Mouse (Mus musculus) R1 (cell line): ENCODE data around the gene Rgp1.

ENCODE experiments used
- DNase-seq: peaks from one replicate; pipeline ENCODE4 v3.0.0-alpha.2; 2018; ENCODE audit warnings: low read depth, low spot score

Rgp1 gene

DNA sequence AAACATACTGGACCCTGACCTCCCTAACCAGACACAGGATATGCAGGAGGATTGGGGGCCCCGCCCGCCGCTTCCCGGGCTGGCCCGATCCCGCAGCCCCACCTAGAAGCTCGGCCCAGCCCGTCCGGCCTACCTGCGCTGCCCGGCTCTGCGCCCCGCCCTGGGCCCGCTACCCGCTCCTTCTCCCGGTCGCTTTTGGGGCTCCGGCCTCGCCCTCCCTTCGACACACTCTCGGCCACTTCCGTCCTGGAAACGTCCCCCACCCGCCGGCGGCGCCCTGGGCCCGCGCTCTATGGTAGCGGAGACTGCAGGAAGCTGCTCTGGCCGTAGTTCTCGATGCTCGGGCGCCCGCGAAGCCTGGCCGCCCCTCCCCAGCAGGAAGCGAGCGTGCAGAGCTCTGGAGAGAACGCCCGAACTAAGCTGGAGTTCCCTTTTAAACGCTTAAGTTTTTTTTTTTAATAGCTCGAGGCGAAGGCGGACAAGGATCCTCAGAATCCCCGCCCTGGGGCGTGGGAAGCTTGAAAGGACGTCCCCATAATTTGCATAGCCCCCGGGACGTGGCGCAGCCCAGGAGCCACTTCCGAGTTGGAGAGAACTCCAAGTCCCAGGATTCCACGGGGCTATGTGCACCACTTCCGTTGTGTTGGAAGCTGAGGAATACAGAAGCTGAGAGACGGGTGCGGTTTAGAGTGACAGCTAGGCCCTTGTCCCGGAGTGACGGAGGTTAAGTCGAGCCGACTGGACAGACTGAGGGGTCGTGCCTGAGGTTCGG is 16.3 kb upstream of the Rgp1 start, which contains the start of the genes Creb3 and Tln1:
TSS of gene Creb3 (plus strand) at position 336 of the 772 bp plus-strand sequence.
TSS of gene Tln1 (minus strand) at position 695 of the 772 bp plus-strand sequence.
- peak; percentile 99 for DNase-seq

DNA sequence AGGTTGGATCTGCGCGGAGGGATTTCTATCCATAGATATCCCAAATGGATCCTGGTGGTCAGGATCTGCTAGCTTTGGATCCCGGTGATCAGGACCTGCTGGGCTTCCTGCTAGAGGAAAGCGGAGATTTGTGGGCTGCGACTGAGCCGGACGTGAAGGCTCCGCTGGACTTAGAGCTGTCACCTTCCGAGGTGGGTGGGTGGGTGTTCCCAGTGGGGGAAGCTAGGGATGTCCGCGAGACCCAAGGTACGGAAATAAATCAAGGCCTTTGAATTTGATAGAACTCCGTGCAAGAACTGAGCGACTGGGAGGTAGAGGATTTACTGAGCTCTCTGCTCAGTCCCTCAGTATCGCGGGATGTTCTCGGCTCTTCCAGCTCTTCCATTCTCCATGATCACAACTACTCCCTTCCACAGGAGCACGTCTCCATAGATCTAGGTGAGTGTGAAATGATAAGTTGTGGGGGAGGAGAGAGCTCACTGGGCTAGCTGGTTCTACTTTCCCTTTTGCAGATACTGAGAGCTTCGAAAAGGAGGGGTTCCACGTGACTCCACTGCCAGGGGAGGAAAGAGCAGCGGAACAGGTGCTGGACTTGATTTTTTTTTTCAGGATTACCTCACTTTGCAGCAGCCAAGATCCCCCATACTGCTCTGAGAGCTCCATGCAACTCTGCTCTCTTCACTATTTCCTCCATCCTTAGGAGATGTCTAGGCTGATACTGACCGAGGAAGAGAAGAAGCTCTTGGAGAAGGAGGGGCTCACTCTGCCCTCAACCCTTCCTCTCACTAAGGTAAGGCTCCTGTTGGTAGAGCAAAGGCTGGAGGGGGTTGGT is 15.5 kb upstream of the Rgp1 start:
- DNase-seq = peak; percentile 33

DNA sequence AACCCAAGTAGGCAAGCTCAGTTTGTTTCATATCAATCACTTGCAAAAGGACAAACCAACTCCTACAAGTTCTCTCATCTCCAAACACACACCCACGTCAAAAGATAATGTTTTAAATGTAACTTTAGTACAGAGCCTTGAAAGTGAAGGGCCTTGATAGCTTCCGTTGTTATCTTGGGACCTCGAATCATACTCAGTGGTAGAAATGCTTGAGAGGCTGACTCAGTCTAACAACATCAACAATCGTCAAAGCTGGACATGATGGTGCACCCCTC is 15.0 kb upstream of the Rgp1 start:
- DNase-seq = no peak

DNA sequence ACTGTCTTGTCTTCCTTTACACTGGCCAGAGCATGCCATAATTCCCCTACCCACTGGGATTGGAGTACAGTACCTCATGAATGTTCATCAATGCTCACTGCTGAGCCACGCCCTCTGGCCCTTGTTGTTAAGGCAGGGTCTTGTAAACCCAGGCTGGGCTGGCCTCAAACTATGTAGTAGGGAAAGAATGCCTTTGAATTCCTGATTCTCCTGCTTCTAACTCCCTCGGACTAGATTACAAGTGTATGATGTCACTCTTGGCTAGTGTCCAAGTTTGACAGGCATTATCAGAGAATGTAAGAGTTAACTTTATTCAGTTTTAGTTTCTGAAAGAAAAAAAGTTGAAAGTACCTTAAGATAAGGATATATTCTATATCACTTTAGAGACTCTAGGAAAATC is 14.3 kb upstream of the Rgp1 start:
- peak; percentile 82 for DNase-seq

DNA sequence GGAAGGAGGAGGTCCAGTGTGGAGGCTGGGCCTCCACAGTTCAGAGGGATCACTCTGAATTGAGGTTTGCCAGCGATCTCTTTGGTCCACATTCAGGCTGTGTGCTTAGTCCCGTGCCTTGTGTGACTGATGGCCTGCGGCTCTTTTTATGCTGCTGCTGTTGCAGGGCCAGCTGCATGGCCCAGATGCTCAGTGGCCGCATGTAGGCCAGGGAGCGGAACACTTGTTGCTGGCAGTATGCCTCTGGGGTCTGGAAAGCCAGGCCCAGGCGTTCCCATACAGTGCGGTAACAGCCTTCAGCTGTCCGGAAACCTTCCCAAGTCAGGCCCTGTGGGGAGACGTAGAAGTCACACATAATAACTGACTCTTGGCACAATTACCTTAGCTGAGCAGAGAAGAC is 11.4 kb upstream of the Rgp1 start:
- no peak for DNase-seq

DNA sequence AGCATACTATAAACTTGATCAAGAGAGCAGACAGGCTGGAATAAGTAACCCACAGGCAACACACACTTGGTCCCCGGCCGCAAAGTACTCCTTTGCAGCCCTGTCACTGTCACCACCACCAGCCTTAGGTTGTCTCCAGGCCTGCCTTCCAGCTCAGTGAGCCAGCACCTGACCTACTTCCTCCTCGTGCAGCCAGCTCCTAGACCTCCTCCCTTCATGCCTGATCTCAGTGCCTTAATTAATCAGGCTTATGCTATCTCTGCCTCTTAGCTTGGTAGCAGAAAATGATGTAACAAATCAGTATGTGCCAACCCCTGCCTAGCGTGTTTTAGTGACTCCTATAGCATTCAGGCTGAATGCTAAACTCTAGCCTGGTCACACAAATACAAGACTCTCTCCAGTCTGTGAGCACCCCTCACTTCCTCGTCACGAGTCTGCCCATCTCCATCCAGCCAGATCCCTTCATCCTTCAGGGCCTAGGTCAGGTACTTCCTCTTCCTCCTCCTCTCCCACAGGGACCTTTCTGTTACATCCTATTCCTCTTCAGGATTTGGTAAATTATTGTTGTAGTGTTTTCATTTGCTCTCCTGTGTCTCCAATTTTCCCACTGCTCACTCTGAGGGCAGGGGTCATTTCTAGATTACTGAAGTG is 7.0 kb upstream of the Rgp1 start:
- no peak for DNase-seq

DNA sequence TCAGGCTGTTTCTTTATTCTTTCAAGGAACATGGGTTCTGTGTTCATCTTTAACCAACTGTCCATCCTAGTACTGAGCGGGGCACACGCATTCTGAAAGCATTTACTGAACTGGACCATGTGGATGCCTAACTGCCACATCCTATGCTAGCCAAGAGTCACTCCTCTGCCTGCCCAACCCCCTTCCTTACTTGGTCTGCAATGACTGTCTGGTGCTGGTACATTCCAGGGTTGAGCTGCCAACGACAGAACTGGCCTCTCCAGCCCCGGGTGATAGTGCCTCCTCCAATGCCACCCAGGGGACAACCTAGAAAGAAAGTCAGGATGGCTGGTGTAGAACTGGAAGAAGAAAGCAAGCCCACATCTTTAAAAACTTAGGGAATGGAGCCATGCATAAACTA is 5.0 kb upstream of the Rgp1 start:
- DNase-seq = no peak

DNA sequence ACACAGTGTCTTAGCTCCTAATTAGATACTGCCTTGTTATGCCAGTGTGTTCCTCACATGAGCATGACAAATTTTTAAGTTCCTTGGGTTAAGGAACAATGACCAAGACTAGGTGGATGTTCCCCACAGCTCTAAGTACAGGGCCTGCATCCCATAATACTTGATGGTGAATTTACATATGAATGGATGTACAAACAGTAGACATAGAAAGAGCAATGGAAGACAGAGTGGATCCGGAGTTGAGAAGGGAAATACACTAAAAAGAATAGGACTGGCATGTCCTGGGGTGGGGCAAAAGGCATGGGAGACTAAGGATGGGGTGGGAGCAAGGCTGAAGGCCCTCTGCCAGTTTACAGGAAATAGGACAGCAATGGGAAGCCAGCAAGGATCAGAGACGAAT is 3.2 kb upstream of the Rgp1 start:
- DNase-seq = peak; percentile 72

DNA sequence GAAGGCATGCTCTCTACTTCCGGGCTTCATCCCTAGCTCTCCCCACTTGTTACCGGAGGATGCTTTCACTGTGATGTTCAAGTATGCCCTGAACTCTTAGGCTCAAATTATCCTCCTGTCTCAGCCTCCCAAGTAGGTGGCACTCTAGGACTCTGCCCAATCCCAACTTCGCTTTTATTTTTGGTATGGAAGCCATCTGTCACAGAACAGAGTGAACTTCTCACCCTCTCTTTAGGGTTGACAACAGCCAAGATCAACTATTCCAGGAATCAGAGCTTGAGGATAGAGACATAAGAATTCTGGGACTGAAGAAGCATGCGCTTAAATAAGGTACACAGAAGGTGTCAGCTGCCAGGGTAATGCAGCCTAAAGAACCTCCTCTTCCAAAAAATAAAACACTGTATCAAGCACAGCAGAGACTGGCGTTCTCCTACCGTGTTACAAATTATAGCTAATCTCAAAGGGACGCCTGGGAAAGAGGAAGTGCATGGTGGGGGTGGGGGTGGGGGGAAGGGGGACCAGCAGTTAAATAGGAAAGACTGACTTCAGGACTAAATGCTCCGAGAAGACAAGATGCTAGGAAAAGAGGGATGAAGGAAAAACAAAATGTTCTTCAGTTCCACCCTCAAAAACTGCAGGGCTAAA is 1.2 kb upstream of the Rgp1 start:
- no peak for DNase-seq

DNA sequence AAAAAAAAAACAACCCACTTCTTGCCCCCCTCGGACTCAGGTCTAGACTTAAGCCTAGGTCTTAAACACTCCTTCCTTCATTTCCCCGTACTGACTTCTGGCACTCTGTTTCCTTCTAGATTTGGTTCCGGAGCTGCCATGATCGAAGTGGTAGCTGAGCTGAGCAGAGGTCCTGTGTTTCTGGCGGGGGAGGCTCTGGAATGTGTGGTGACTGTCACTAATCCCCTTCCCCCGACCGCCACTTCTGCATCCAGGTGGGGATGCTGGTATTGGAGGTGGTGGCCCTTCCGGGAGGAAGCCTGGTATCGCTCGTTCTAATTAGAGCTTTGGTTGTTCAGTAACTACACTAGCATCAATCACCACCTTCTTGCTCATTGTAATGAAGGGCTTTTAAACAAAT is 741 bp downstream of the Rgp1 start:
- DNase-seq = no peak

DNA sequence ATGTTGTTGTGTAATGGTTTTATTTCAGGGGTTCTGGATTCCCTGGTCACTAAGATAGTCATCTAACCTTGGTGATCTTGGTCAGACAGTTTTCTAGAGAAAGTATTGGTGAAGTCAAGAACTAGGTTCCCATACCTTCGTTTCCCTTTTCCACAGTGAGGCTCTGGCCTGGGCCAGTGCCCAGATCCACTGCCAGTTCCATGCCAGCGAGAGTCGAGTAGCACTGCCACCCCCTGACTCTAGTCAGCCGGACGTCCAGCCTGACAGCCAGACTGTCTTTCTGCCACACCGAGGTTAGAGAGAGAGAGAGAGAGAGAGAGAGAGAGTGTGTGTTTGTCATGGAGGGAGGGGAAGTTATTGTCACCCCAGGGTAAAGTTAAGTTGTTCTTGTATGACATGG is 1.2 kb downstream of the Rgp1 start:
- no peak for DNase-seq

DNA sequence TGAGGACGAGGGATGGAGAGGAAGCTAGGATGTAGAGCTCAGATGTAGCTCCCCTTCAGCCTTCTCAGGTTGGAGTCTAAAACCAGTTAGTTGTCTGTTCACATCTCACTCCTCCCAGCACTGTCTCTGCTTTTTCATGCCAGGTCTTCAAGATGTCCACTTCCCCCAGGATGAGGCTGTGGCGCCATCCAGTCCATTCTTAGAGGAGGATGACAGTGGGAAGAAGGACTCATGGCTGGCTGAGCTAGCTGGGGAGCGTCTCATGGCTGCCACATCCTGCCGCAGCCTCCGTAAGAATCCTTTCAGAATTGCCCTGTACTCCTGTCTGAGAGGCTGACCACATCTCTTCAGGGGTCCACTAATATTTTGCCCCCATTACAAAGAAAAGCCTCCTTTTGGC is 2.2 kb downstream of the Rgp1 start:
- DNase-seq = no peak

DNA sequence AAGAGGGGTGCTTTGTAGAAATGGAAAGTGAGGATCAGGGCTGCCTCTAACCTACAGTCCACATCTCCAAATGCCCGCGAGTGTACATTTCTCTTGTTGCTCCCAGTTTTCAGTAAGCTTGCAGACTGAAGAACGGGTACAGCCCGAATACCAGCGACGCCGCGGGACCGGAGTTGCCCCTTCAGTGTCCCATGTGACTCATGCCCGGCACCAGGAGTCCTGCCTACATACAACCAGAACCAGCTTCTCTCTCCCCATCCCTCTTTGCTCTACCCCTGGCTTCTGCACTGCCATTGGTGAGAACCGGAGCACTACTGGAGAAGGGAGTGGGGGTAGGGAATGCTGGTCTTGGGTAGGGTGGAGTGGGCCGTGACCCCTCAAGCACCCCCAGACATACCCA is 2.9 kb downstream of the Rgp1 start:
- DNase-seq = no peak

DNA sequence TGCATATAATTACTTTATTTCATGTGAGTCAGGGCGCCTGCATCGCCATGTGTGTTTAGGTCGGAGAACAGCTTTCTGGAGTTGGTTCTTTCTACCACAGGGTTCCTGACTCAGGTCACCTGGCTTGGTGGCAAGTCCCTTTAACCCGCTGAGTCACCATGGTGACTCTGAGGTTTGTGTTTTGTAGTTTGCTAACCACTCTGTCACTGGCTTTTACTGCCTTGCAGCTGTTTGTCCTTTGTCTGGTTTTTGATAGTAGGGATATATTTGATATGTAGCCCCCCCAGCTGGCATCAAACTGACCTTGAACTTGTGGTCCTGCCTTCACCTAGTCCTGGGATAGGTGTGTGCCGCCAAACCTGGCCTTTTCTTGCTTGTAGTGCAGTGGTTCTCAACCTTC is 3.7 kb downstream of the Rgp1 start:
- DNase-seq = no peak

DNA sequence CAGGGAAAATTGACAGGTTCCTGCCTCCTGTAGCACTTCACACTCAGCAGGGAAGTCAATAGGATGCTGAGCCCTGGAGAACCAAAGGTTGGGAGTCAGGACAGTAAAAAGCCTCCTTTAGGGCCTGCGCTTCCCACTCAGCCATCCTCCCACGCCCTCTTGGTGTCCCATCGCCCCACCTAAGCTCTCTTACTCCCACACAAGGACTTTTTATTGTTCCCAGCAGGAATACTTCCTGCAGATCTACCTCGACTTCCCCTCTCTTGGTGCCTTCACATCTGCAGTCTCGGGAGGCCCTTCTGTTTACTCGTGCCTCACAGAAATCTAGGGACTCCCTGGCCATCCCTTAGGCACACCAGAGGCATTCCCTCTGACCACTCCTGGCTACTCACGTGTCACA is 4.9 kb downstream of the Rgp1 start:
- DNase-seq = peak; percentile 39

DNA sequence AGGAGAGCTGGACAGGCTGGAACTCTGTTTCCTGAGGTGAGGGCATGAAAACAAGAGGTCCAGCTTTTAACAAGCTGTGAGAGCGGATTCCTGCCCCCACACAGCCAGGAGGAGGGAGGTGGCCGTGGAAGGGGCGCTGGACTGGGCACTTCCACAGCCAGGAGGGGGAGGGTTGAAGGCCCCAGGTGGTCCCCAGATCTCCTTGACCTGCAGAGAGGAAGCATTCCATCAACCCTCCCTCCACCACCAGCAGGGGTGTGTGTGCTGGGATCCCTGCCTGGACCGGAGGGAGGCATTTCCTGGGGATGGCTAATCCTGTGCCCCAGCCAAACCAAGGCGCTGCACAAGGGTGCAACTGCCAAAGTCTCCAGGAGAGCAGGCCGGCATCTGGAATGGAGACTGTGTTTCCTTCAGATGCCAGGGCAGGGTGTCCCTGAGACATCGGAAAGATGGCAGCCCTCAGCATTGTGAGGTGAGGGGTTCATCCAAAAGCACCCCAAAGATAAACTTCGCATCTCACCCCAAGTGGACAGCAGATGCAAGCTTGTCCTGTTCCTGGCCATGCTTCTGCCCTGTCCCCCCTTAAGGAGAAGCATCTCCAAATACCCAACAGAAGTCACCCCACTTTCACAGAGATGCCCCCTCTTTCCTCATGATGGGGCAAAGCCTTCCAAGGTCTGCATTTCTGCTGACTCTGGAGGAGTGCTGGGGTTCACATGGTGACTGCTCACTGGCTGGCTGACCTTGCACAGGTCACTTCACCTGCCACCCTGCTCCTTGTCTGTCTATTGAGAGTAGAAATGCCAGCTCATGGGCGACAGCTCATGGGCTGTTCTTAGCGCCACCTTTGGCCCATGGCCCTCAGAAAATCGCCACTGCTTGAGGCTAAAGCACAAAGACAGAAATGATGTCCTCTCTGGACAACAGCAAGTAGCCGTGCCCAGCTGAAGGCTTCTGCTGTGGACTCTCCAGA is 6.2 kb downstream of the Rgp1 start, which contains the start of gene Msmp:
TSS of gene Msmp (minus strand) at position 51 of the 973 bp plus-strand sequence.
- DNase-seq = no peak

DNA sequence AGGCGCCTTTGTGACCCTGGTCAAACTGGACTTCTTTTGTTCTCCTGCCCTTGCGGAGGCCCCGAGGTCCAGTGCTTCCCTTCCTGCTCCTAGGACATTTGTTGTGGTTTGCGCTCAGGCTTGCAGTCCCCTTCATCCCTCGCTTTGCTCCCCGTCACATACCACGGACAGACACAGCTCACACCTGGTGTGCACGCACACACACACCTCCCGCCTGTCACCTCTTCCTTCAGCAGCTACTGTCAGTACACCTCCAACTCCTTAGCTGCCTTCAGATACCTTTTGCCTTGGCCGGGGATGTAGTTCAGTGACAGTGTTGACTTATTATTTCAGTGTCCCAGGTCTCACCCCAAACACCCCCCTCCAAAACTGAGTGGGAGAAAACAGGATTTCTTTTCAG is 7.2 kb downstream of the Rgp1 start:
- DNase-seq = no peak

DNA sequence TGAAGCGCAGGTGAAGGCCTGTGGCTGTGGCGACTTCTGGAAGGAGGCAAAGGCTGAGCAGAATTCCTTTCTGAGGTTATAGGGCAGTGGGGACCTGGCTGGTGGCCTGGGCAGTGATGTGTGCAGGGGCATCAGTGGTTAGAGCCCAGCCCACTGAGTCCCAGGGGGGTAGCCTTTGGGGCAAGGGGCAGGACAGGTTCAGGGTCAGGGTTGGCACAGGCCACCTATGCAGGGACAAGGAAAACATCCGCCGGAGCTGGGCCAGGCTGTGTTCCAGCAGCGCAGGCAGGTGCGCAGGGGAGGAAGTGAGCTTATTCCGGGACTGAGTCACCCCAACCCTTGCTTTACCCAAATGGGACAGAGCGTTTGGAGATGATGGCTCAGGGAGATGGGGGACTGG is 7.9 kb downstream of the Rgp1 start:
- DNase-seq = no peak

DNA sequence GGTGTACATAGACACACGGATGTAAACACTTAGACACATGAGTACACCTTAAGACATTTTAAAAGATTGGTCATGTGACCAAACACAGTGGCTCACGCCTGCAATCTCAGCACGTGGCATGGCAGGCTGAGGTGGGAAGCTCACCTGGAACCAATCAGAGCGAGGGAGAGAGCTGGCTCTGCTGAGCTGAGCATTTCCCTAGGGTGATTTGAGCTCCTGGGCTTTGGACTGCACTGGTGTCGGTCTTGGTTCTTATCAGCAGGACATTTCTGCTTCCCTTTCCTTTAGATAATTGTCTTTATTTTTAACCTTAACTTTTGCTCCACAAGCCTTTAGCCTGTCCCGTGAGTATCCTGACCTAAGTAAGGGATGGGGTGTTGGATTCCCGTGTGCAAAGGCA is 9.2 kb downstream of the Rgp1 start:
- DNase-seq = no peak

DNA sequence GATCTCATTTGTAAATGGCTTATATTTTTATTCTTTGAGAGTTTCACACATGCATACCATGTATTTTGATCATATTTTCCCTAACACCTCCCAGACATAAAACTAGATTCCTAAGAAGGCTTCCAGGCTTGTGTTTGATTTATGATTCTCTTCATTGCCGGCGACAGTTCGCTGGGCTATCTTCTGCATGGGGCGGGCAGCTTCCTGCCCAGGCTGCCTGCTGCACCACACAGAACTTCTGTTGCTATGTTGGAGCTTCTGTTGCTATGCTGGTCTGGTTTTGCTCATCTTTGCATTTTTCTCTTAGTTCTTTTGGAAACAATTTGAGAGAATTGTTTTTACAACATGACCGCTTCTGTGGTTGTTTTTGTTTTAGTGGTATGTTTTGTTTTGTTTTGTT is 13.0 kb downstream of the Rgp1 start:
- no peak for DNase-seq

DNA sequence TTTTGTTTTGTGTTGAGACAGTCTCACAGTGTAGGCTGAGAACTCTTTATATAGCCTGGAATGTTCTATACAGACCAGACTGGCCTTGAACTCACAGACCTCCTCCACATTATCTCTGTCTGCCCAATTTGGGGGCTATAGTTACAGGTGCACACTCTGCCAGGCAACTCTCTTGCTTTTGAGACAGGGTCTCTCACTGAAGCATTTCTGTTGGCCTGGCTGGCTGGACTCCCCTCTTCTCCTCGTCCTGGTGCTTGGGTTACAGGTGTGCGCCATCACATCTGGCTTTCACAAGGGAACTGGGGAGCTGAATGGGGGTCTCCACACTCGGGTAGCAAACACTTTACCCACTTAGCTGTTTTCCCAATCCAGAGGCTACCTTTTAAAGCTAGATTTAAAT is 13.4 kb downstream of the Rgp1 start:
- DNase-seq = no peak
